Mouse (Mus musculus) kidney, embryonic 15.5 days (tissue): ENCODE results near the gene Lhpp. TPM values are rescaled to one million over a fixed set of nuclear protein-coding genes. Genes with fewer than 3 reads are reported as not detected.

Experiments
- ATAC-seq: fragments of 200-750 bp; cut with Nextera tagmentation; replicated peaks from 2 replicates; pipeline ENCODE4 v1.8.0; 2017; ENCODE audit warnings: moderate TSS enrichment; ENCODE audit not compliant: low FRiP score
- H3K27ac ChIP-seq: fragments of 300-500 bp; sonication (generic); 2 replicates; pipeline ENCODE4 v1.5.1; 2015; ENCODE audit warnings: mild to moderate bottlenecking, inconsistent platforms
- H3K27me3 ChIP-seq: fragments of 300-500 bp; sonication (generic); 2 replicates; pipeline ENCODE4 v1.6.1; 2015; ENCODE audit warnings: inconsistent platforms
- H3K36me3 ChIP-seq: fragments of 300-500 bp; sonication (generic); 2 replicates; pipeline ENCODE4 v1.6.1; 2015; ENCODE audit warnings: inconsistent platforms
- H3K4me1 ChIP-seq: fragments of 300-500 bp; sonication (generic); 2 replicates; pipeline ENCODE4 v1.6.1; 2015; ENCODE audit warnings: inconsistent platforms
- H3K4me2 ChIP-seq: fragments of 300-500 bp; sonication (generic); 2 replicates; pipeline ENCODE4 v1.6.1; 2015; ENCODE audit warnings: moderate library complexity, mild to moderate bottlenecking, inconsistent platforms
- H3K4me3 ChIP-seq: fragments of 300-500 bp; sonication (generic); replicated peaks from 2 replicates; pipeline ENCODE4 v1.5.1; 2015; ENCODE audit warnings: mild to moderate bottlenecking, inconsistent platforms
- H3K9ac ChIP-seq: fragments of 300-500 bp; sonication (generic); 2 replicates; pipeline ENCODE4 v1.6.1; 2015; ENCODE audit warnings: mild to moderate bottlenecking, inconsistent platforms
- H3K9me3 ChIP-seq: fragments of 300-500 bp; sonication (generic); replicated peaks from 2 replicates; pipeline ENCODE4 v1.6.1; 2016; ENCODE audit warnings: inconsistent platforms
- WGBS: fragments of 180-500 bp; shearing (Covaris S2); methylation state at CpG from one replicate; pipeline ENCODE4 v1.1.7; 2015; ENCODE audit warnings: mixed read lengths; 5-methylcytosine and 5-hydroxymethylcytosine counted together
- polyA plus RNA-seq: library from polyadenylated mRNA; unstranded; fragments of >200 nt; fragmentation: Nextera tagmentation; extraction: Ambion mirVana; gene quantifications from 2 replicates; pipeline ENCODE4 v1.2.1, GENCODE M21; 2015

Lhpp gene
- polyA plus RNA-seq, 1 experiment from 2014 or later = 22.5 TPM

DNA sequence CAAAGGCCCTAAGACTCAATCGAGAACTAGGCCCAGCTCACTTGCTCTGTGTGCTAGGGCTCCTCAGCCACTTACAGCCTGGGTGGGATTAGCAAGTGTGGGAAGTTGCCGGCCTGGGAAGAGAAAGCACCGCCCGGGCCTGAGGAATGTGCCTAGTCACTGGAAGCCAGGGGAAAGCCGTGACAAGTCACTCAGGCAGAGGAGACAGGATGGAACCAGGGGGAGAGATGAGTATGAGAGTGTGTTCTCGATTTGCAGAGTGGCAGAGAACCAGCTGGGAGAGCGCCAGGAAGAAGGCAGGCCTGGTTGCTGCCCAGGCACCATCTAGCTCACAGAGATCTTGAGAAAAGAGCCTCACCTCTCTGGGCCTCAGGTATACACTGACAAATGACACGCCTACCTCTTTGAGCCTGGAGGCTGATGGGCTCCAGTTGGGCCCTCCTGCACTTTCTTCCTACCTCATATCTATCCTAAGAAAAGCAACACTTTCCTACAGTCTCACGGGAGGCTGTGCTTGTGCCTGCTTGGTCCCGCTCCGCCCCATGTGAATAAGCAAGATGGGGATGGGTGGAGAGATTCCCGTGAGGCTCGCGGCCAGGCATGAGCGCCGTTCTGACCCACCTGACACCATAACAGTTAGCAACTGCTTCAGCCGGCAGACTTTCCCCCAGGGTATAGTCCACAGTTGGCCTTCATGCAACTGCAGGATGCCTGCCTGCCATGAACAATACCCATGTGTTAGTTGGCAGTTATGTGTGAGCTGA, 125.8 kb downstream of the Lhpp start:
- peak; percentile 53; the same call in 1 of the 2 replicates for ATAC-seq
- 62% methylated on average over 17 of the region's 17 CpGs for WGBS
- no peak overlapping the region for H3K9ac ChIP-seq

DNA sequence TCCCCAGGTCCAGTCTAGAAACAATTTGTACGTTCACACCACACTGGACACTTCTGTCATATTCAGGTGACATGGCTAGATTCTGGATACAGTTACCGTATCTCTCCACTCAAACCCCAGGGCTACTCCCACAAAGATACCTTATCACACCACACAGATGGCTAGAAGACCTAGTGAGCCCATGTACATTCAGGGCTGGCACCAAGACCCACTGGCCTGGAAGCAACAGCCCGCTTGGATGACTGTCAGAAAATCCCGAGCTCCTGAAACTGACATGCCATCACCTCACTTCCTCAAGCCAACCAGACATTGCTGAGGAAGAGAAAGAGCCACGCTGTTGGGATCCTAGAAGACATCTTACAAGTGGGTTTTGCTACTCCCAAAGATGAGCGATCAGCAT, 128.4 kb downstream of the Lhpp start:
- Histone ChIP-seq H3K27me3 (no peaks in the 10 kb centered on the region), H3K27ac (no peak overlapping the region), H3K4me1 (peaks cover 26% of the 10 kb centered on the region), H3K9me3 (no peaks in the 10 kb centered on the region), H3K4me2 (no peak overlapping the region), H3K9ac (no peak overlapping the region), H3K4me3 (no peak overlapping the region), H3K36me3 (peaks cover 8% of the 10 kb centered on the region; the same call in 1 of the 2 replicates)
- WGBS = 93% methylated on average over 6 of the region's 6 CpGs
- no peak for ATAC-seq

More for the DNA sequence above, 125.8 kb downstream of the Lhpp start:
- H3K27ac ChIP-seq = peak overlapping the region; percentile 82
- no peak overlapping the region for H3K4me2 ChIP-seq
- no peak overlapping the region for H3K4me3 ChIP-seq
- peaks cover 32% of the 10 kb centered on the region for H3K4me1 ChIP-seq
- H3K36me3 ChIP-seq = peaks cover 5% of the 10 kb centered on the region; the same call in 1 of the 2 replicates
- H3K9me3 ChIP-seq = no peaks in the 10 kb centered on the region
- H3K27me3 ChIP-seq = no peaks in the 10 kb centered on the region

DNA sequence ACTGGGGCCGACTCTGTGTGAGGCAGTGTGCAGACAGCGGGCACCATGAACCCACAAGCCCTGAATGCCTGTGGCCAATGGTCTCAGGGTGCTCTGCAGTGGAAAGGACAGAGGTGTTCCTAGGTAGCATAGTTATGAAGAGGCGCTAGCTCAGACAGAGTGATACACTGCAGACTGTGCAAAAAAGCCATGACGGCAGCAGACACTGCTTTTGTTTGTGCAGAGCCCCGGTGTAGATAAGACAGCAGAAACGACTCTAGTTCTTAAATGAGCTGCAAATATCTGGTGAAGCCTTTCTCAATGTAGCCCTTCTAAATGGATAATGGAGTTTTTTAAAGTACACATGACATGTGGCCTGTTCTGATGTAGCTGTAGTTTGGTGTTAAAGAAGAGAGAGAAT, 129.4 kb downstream of the Lhpp start:
- no peaks in the 10 kb centered on the region for H3K27me3 ChIP-seq
- no peak overlapping the region for H3K4me3 ChIP-seq
- H3K27ac ChIP-seq = no peak overlapping the region
- H3K36me3 ChIP-seq = peaks cover 8% of the 10 kb centered on the region; the same call in 1 of the 2 replicates
- no peaks in the 10 kb centered on the region for H3K9me3 ChIP-seq
- H3K4me2 ChIP-seq = no peak overlapping the region
- H3K4me1 ChIP-seq = peaks cover 21% of the 10 kb centered on the region
- no peak for ATAC-seq
- 89% methylated on average over 6 of the region's 6 CpGs for WGBS
- H3K9ac ChIP-seq = no peak overlapping the region

DNA sequence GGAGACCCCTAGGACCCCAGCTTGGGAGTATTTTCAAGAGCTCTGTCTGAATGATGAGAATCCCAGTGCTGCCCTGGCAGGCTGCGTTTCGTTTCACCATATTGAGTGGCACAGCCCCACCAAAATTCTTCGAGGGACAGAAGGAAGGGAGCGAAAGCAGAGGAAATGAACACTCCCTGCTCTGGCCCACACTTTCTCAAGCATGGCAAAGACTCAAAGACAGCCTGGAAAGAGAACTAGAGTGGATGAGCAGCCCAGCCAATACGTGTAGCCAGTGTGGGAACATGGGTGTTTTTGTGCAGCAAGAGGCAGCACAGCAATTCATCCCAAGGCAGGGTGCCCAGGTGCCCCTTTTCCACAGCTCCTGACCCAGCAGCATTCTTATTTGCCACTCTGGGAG, 132.5 kb downstream of the Lhpp start:
- Histone ChIP-seq H3K4me3 (no peak overlapping the region), H3K4me2 (no peak overlapping the region), H3K36me3 (peaks cover 8% of the 10 kb centered on the region; the same call in 1 of the 2 replicates), H3K9me3 (no peaks in the 10 kb centered on the region), H3K27me3 (no peaks in the 10 kb centered on the region), H3K4me1 (0 out of 2 replicates have a peak, but pooled peaks cover 3% of the 10 kb centered on the region), H3K9ac (no peak overlapping the region), H3K27ac (no peak overlapping the region)
- ATAC-seq = no peak
- WGBS = 90% methylated on average over 5 of the region's 5 CpGs

DNA sequence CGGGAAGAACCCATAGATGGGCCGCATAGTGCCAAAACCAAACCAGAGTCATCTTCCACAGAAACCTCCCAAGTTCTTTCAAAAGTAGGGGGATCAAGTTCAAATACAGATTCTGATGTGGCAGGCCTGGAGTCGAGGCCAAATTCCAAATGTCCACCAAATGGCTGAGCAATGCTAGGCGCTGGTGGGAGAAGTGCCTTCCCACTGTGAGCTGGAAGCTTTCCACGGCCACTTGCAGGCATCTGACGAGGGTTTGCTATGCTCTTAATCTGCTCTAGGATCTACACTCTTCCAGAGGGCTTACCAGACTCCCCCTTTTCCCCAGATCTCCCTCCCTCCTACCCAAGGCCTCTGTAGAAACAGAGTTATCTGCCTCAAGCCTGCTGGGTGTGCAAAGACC, 136.7 kb downstream of the Lhpp start:
- Histone ChIP-seq H3K27ac (no peak overlapping the region), H3K27me3 (no peaks in the 10 kb centered on the region)

DNA sequence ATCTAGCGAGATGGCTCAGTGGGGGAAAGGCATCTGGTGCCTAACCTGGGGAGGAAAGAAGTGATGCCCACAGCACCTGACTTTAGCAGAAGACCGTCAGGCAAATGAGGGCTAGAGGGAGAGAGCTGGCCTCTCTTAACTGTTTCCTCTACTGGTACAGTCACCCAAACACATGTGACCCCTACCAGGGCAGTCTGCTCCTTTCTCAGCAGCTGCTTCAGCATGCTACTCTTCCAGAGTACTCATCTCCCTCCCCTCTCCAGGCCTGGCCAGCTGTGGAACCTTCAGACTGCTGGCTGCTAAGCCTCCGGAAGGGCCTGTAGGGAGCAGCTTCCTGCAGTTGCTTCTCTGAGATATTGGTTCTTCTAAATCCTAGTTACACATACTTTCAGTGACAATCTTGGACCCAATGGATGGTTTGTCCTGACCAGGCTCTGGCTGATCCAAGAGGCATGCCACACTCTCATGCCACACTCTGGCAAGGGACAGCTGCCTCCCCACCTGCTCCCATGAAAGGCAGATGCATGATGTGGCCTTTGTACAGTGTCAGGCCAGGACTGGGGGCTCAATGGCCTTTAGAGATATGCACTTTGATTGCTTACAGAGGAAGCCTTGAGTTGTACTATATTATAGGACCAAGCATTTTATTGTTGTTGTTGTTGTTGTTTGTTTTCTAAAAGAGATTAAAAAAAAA, 137.8 kb downstream of the Lhpp start:
- Histone ChIP-seq H3K27ac (no peak overlapping the region), H3K9me3 (no peaks in the 10 kb centered on the region), H3K9ac (no peak overlapping the region), H3K36me3 (peaks cover 9% of the 10 kb centered on the region; the same call in 1 of the 2 replicates), H3K4me3 (no peak overlapping the region), H3K4me2 (no peak overlapping the region), H3K27me3 (no peaks in the 10 kb centered on the region), H3K4me1 (0 out of 2 replicates have a peak, but pooled peaks cover 7% of the 10 kb centered on the region)
- no peak for ATAC-seq
- WGBS = 92% methylated on average over 3 of the region's 3 CpGs

More for the DNA sequence above, 136.7 kb downstream of the Lhpp start:
- 77% methylated on average over 6 of the region's 6 CpGs for WGBS
- Histone ChIP-seq H3K4me3 (no peak overlapping the region), H3K4me1 (0 out of 2 replicates have a peak, but pooled peaks cover 7% of the 10 kb centered on the region), H3K4me2 (no peak overlapping the region), H3K9ac (no peak overlapping the region), H3K9me3 (no peaks in the 10 kb centered on the region), H3K36me3 (peaks cover 12% of the 10 kb centered on the region; the same call in 1 of the 2 replicates)
- no peak for ATAC-seq

DNA sequence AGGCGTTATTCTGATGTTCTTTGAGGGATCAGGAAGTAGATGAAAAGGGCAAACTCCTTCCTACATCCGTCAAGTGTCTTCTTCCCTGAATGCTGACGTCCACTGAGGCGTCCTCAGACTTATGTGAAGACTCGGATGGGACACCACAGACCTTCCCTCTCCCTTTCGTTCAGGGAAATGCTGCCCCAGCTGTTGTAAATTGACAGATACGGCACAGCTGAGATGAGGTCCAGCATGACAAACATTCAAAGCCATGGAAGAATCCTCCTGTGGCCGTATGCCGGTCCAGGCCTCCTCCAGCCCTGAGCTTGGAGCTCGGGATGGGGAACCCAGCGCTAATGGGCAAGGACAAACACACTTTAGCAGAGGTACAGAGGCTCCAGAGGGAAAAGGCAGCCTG, 139.1 kb downstream of the Lhpp start:
- H3K27ac ChIP-seq = no peak overlapping the region
- no peak for ATAC-seq
- H3K9me3 ChIP-seq = no peaks in the 10 kb centered on the region
- H3K4me1 ChIP-seq = peaks cover 17% of the 10 kb centered on the region
- no peak overlapping the region for H3K9ac ChIP-seq
- H3K4me2 ChIP-seq = no peak overlapping the region
- no peaks in the 10 kb centered on the region for H3K27me3 ChIP-seq
- H3K36me3 ChIP-seq = peaks cover 9% of the 10 kb centered on the region; the same call in 1 of the 2 replicates
- H3K4me3 ChIP-seq = no peak overlapping the region
- 93% methylated on average over 11 of the region's 11 CpGs for WGBS

DNA sequence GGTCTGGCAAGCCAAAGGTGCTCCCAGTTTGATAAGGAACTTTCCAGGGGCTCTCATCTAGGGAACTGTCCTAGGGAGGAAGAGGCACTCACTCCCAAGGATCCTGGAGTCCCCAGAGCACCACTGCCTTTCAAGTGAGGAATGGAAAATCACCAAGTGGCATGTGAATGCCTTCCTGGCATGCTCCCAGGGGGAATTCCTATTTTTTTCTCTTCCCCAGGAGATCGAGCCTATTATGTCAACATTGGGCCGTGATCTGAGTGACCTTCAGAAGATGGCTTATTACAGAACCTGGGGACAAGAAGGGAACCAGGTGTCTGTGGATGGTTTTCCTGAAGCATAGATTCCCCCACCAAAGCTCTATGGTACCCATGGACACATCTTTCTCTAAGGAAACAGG, 141.3 kb downstream of the Lhpp start:
- Histone ChIP-seq H3K4me3 (no peak overlapping the region), H3K4me1 (peaks cover 25% of the 10 kb centered on the region), H3K36me3 (peaks cover 10% of the 10 kb centered on the region; the same call in 1 of the 2 replicates), H3K27ac (no peak overlapping the region), H3K27me3 (no peaks in the 10 kb centered on the region), H3K9ac (no peak overlapping the region), H3K4me2 (no peak overlapping the region), H3K9me3 (no peaks in the 10 kb centered on the region)
- no peak for ATAC-seq
- WGBS = 65% methylated on average over 2 of the region's 2 CpGs

GRCm38 (mm10) chr7:132753518-132754388, 143.3 kb downstream of the Lhpp start:
- H3K9ac ChIP-seq = no peak overlapping the region
- 65% methylated on average over 4 of the region's 4 CpGs for WGBS
- peaks cover 22% of the 10 kb centered on the region for H3K4me1 ChIP-seq
- peak overlapping the region; percentile 55 for H3K27ac ChIP-seq
- no peaks in the 10 kb centered on the region for H3K9me3 ChIP-seq
- H3K4me2 ChIP-seq = no peak overlapping the region
- no peaks in the 10 kb centered on the region for H3K27me3 ChIP-seq
- H3K36me3 ChIP-seq = peaks cover 28% of the 10 kb centered on the region
- H3K4me3 ChIP-seq = no peak overlapping the region
- no peak for ATAC-seq

GRCm38 (mm10) chr7:132754389-132754750, 143.9 kb downstream of the Lhpp start:
- H3K27me3 ChIP-seq = no peaks in the 10 kb centered on the region
- H3K9ac ChIP-seq = no peak overlapping the region
- H3K27ac ChIP-seq = peak overlapping the region; percentile 55
- peaks cover 32% of the 10 kb centered on the region for H3K36me3 ChIP-seq
- ATAC-seq = no peak
- WGBS = 38% methylated on average over 3 of the region's 3 CpGs
- peaks cover 22% of the 10 kb centered on the region for H3K4me1 ChIP-seq
- H3K4me2 ChIP-seq = no peak overlapping the region
- H3K9me3 ChIP-seq = no peaks in the 10 kb centered on the region
- no peak overlapping the region for H3K4me3 ChIP-seq
